Mouse (Mus musculus) C2C12 (cell line): ENCODE measurements at regions not wholly inside any gene's neighbourhood (a gene's known extent, or its start where the extent isn't known, plus 50 kb on each side); places are given as distances from the start of the nearest gene placed in this dataset.

Experiments used
- CEBPB ChIP-seq: IDR thresholded peaks from one replicate; pipeline ENCODE4 v1.6.1; 2011; ENCODE audit warnings: low read depth, mild to moderate bottlenecking, control low read depth, moderate library complexity
- CTCF ChIP-seq: IDR thresholded peaks from one replicate; pipeline ENCODE4 v1.5.1; 2011; ENCODE audit not compliant: control insufficient read depth, insufficient read depth, insufficient read length
- FOSL1 ChIP-seq: IDR thresholded peaks from one replicate; pipeline ENCODE4 v1.8.0; 2011; ENCODE audit warnings: mild to moderate bottlenecking, low read length; ENCODE audit not compliant: poor library complexity, insufficient read depth, severe bottlenecking
- MAX ChIP-seq: IDR thresholded peaks from one replicate; pipeline ENCODE4 v1.6.1; 2011; ENCODE audit warnings: mild to moderate bottlenecking, control low read depth
- MYOD1 ChIP-seq: IDR thresholded peaks from one replicate; pipeline ENCODE4 v1.6.1; 2011; ENCODE audit warnings: low read depth; ENCODE audit not compliant: control insufficient read depth, insufficient read length
- MYOG ChIP-seq: IDR thresholded peaks from one replicate; pipeline ENCODE4 v1.6.1; 2011; ENCODE audit not compliant: control insufficient read depth, insufficient read length; ENCODE audit errors: extremely low read depth
- USF1 ChIP-seq: IDR thresholded peaks from one replicate; pipeline ENCODE4 v1.6.1; 2011; ENCODE audit warnings: low read depth, mild to moderate bottlenecking, control low read depth, moderate library complexity

GRCm38 (mm10) chr14:99509696-99510536 is 211.4 kb downstream of the Klf5 start:
- no peak for TF ChIP-seq CTCF
- TF ChIP-seq MYOD1 = no peak
- TF ChIP-seq CEBPB = no peak
- no peak for TF ChIP-seq MAX
- TF ChIP-seq FOSL1 = no peak
- TF ChIP-seq MYOG = no peak
- TF ChIP-seq USF1 = no peak
